Mouse (Mus musculus) spleen, adult 2 months (tissue): ENCODE measurements around the gene BC024978.

Source experiments
- CTCF ChIP-seq: fragments of 200-500 bp; IDR thresholded peaks from 2 replicates; pipeline ENCODE4 v1.5.1; 2011; ENCODE audit warnings: mild to moderate bottlenecking, inconsistent platforms; ENCODE audit not compliant: insufficient read depth, insufficient read length, insufficient replicate concordance; ENCODE audit errors: extremely low read depth
- POLR2A ChIP-seq: fragments of 200-500 bp; IDR thresholded peaks from 2 replicates; pipeline ENCODE4 v1.6.1; 2011; ENCODE audit warnings: low read depth, low read length, inconsistent platforms

GRCm38 (mm10) chr7:27177942-27178323 lies 17.6 kb upstream of the BC024978 start:
- TF ChIP-seq CTCF (no peak), POLR2A (no peak)
